Mouse (Mus musculus): Measurements from ENCODE around the gene Prmt6. TPM values are rescaled to one million over a fixed set of nuclear protein-coding genes. Genes with fewer than 3 reads are reported as not detected.

Prmt6 gene
- polyA plus RNA-seq (2015; fragmentation: Nextera tagmentation; extraction: Ambion mirVana) = 13.6 and 15.1 TPM in 2 replicates

- Histone ChIP-seq H3K27me3 (replicated peaks) (no peaks in the 10 kb centered on the region), H3K4me1 (peaks cover 14% of the 10 kb centered on the region), H3K4me2 (peak within 1 kb of the TSS; percentile 84), H3K36me3 (peaks cover 19% of the 10 kb centered on the region), H3K4me3 (peak within 1 kb of the TSS; percentile 98), H3K9me3 (no peaks in the 10 kb centered on the region), H3K9ac (peak within 1 kb of the TSS; percentile 98), H3K27ac (replicated peaks) (peak within 1 kb of the TSS; percentile 94)
- peak; percentile 82 for ATAC-seq (ENCODE audit: extremely low read depth, insufficient number of reproducible peaks, low FRiP score, low TSS enrichment)
- WGBS = 19% methylated on average over 38 of the region's 38 CpGs
Observed at GRCm38 (mm10) chr3:110250839-110251700, at the start of gene Prmt6. TSS of gene Prmt6 (minus strand) at chr3:110250998.

DNA sequence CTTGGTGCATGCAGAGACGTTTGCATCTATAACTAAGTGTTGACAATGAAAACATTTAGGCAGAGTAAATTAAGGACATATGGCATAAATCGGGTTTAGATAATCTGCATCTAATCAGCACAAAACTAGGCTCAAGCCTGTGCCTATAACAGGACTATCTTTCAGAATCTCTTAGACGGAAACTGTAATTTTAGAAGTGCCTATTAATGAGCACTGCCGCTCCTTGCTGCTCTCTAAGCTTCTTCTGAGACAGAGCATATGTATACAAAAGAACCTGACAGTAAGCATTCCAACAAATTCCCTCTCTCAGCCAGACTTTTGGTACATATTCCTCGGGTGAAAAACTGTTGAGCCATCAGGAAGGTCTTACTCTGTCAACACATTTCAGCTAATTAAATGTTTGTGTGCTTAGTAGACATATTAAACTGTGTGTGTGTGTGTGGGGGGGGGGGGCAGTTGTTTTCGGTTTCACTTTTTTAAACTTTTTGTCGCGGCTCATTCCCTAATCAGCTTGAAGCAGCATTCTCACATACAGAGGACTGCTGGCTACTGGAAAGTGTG, 39.8 kb upstream of the Prmt6 start:
- Histone ChIP-seq H3K4me2 (no peak overlapping the region), H3K27me3 (replicated peaks) (no peaks in the 10 kb centered on the region), H3K4me3 (no peak overlapping the region), H3K36me3 (no peaks in the 10 kb centered on the region), H3K27ac (replicated peaks) (no peak overlapping the region), H3K9me3 (no peaks in the 10 kb centered on the region), H3K9ac (no peak overlapping the region), H3K4me1 (no peaks in the 10 kb centered on the region)
- no peak for ATAC-seq (ENCODE audit: extremely low read depth, insufficient number of reproducible peaks, low FRiP score, low TSS enrichment)
- WGBS = 62% methylated on average over 8 of the region's 8 CpGs

GRCm38 (mm10) chr3:110282651-110283050, 31.9 kb upstream of the Prmt6 start:
- no peak overlapping the region for H3K4me2 ChIP-seq
- H3K36me3 ChIP-seq = no peaks in the 10 kb centered on the region
- no peaks in the 10 kb centered on the region for H3K4me1 ChIP-seq
- WGBS = 72% methylated on average over 5 of the region's 5 CpGs
- no peak for ATAC-seq (ENCODE audit: extremely low read depth, insufficient number of reproducible peaks, low FRiP score, low TSS enrichment)
- H3K4me3 ChIP-seq = no peak overlapping the region
- no peaks in the 10 kb centered on the region for H3K27me3 ChIP-seq (replicated peaks)
- no peak overlapping the region for H3K27ac ChIP-seq (replicated peaks)
- no peak overlapping the region for H3K9ac ChIP-seq
- no peaks in the 10 kb centered on the region for H3K9me3 ChIP-seq

GRCm38 (mm10) chr3:110267790-110268189, 17.0 kb upstream of the Prmt6 start:
- Histone ChIP-seq H3K4me3 (no peak overlapping the region), H3K4me1 (no peaks in the 10 kb centered on the region), H3K27ac (replicated peaks) (no peak overlapping the region), H3K9ac (no peak overlapping the region), H3K27me3 (replicated peaks) (no peaks in the 10 kb centered on the region), H3K9me3 (no peaks in the 10 kb centered on the region), H3K4me2 (no peak overlapping the region), H3K36me3 (no peaks in the 10 kb centered on the region)
- ATAC-seq (ENCODE audit: extremely low read depth, insufficient number of reproducible peaks, low FRiP score, low TSS enrichment) = no peak
- WGBS = 59% methylated on average over 2 of the region's 2 CpGs

DNA sequence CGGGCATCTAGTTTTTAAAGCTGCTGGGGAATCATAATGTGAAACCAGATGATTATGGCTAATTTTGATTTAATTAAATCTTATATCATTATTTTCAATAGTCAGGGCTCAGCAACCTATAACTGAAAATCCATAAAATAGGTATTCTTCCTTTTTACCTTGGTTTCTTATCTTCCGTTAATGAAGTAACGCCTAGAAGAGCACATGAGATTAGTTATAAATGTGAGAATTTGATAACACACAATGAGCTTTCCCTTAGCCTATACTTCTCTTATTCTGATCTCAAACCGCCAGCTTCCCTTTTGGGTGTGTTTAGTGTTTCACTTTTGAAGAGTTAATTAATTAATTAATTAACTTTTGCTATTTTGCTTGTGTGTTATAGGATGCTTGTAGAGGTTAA, 2.3 kb upstream of the Prmt6 start:
- no peak overlapping the region for H3K27ac ChIP-seq (replicated peaks)
- no peaks in the 10 kb centered on the region for H3K27me3 ChIP-seq (replicated peaks)
- no peaks in the 10 kb centered on the region for H3K9me3 ChIP-seq
- H3K36me3 ChIP-seq = no peaks in the 10 kb centered on the region
- H3K9ac ChIP-seq = no peak overlapping the region
- H3K4me3 ChIP-seq = no peak overlapping the region
- ATAC-seq (ENCODE audit: extremely low read depth, insufficient number of reproducible peaks, low FRiP score, low TSS enrichment) = no peak
- peaks cover 14% of the 10 kb centered on the region for H3K4me1 ChIP-seq
- WGBS = 83% methylated on average over 4 of the region's 4 CpGs
- no peak overlapping the region for H3K4me2 ChIP-seq

- H3K4me1 ChIP-seq = peaks cover 14% of the 10 kb centered on the region
Observed at GRCm38 (mm10) chr3:110249891-110250838, 633 bp downstream of the Prmt6 start.

GRCm38 (mm10) chr3:110236819-110237463, 13.9 kb downstream of the Prmt6 start:
- H3K9ac ChIP-seq = no peak overlapping the region
- H3K27me3 ChIP-seq (replicated peaks) = no peaks in the 10 kb centered on the region
- 65% methylated on average over 1 of the region's 1 CpGs for WGBS
- ATAC-seq (ENCODE audit: extremely low read depth, insufficient number of reproducible peaks, low FRiP score, low TSS enrichment) = no peak
- H3K36me3 ChIP-seq = no peaks in the 10 kb centered on the region
- no peaks in the 10 kb centered on the region for H3K4me1 ChIP-seq
- no peak overlapping the region for H3K4me3 ChIP-seq
- H3K27ac ChIP-seq (replicated peaks) = no peak overlapping the region
- H3K9me3 ChIP-seq = no peaks in the 10 kb centered on the region
- H3K4me2 ChIP-seq = no peak overlapping the region

More at GRCm38 (mm10) chr3:110249891-110250838, 633 bp downstream of the Prmt6 start:
- peaks cover 23% of the 10 kb centered on the region for H3K36me3 ChIP-seq
- ATAC-seq (ENCODE audit: extremely low read depth, insufficient number of reproducible peaks, low FRiP score, low TSS enrichment) = peak; percentile 72
- WGBS = under 1% methylated on average over 88 of the region's 89 CpGs
- H3K9me3 ChIP-seq = no peaks in the 10 kb centered on the region
- peak overlapping the region; percentile 94 for H3K27ac ChIP-seq (replicated peaks)
- peak overlapping the region; percentile 98 for H3K9ac ChIP-seq
- peak overlapping the region; percentile 84 for H3K4me2 ChIP-seq
- no peaks in the 10 kb centered on the region for H3K27me3 ChIP-seq (replicated peaks)
- peak overlapping the region; percentile 98 for H3K4me3 ChIP-seq

Other genes starting within 250 kb of the Prmt6 start
- gene Ntng1, start 107.0 kb downstream of the Prmt6 start, polyA plus RNA-seq (2015; fragmentation: Nextera tagmentation; extraction: Ambion mirVana) = 0.62 and 0.82 TPM in 2 replicates

Measured in heart, embryonic 13.5 days (tissue).